ENCODE assay signal across 12 mouse cellular contexts in the genomic region with DNA sequence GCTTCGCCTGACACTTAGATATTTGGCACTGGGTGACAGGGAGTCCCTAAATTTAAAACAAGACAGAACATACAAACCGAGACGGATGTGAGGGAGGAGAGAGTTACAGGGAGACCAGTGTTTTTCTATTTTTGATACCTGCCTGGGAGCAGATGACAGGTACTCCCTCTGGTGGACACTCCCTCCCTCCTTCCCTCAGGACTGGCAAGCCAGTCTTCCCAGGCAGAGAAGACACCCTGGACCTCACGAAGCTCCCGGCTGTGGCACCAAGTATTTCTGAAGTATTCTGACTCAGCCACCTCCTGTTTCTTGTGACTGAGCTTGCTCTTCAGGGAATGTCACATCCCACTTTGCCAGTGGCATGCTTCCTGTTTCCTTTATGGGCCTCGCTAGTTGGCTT. TPM values are rescaled to one million over a fixed set of nuclear protein-coding genes. Genes with fewer than 3 reads are reported as not detected.
DNase-seq lines count a peak whose midpoint lies in the region; ATAC-seq and TF ChIP-seq lines count a peak whose summit lies in the region.
"Had no signal": no experiment of that assay in that cellular context is flagged by ENCODE, and none has a peak within 500 bp of the region (broad histone marks: within the 10 kb centered on the region; RNA-seq: fewer than 3 reads in every experiment).

No protein-coding gene starts in this region.

- peak; percentile 58 for TF ChIP-seq CTCF in lung, postnatal 0 days (IDR thresholded peaks at IDR 0.05)

- ATAC-seq in heart, embryonic 12.5 days (ENCODE audit: insufficient number of reproducible peaks, low FRiP score) = no peak
- peak; percentile 49 for ATAC-seq in lung, postnatal 0 days
- ATAC-seq in intestine, embryonic 15.5 days = no peak

- no peak for DNase-seq in heart, adult 8-10 months (ENCODE audit: low spot score)
- DNase-seq in lung, postnatal 0 days (ENCODE audit: low spot score) = peak; percentile 37
- DNase-seq in lung, postnatal 4 days = no peak
- DNase-seq in cerebellum, adult 11-12 months = peak; percentile 57
- peak; percentile 30 for DNase-seq in lung, postnatal 36 days
- no peak for DNase-seq in c-Kit-positive CD71-positive TER-119-positive erythroid progenitor cells, embryonic 14.5 days (ENCODE audit: low spot score)
- DNase-seq: thymus, postnatal 14 days had no signal

- H3K9me3 ChIP-seq in heart, embryonic 12.5 days (replicated peaks) = no peaks in the 10 kb centered on the region
- H3K9me3 ChIP-seq in lung, postnatal 0 days (ENCODE audit: low read length) = no peaks in the 10 kb centered on the region
- H3K9me3 ChIP-seq in intestine, embryonic 15.5 days = no peaks in the 10 kb centered on the region
- H3K9me3 ChIP-seq: G1E; liver, embryonic 15.5 days; neural tube, embryonic 13.5 days had no signal

- peaks cover 56% of the 10 kb centered on the region for H3K4me1 ChIP-seq in heart, embryonic 12.5 days (replicated peaks)
- H3K4me1 ChIP-seq in lung, postnatal 0 days (ENCODE audit: insufficient read depth, low read depth, low read length) = peaks cover 2% of the 10 kb centered on the region; the same call in 1 of the 2 replicates
- 0 out of 2 replicates have a peak, but pooled peaks cover 5% of the 10 kb centered on the region for H3K4me1 ChIP-seq in intestine, embryonic 15.5 days (replicated peaks)

- peaks cover 45% of the 10 kb centered on the region for H3K36me3 ChIP-seq in heart, embryonic 12.5 days
- peaks cover 3% of the 10 kb centered on the region; the same call in 1 of the 2 replicates for H3K36me3 ChIP-seq in lung, postnatal 0 days (ENCODE audit: insufficient read depth, low read length)
- H3K36me3 ChIP-seq in intestine, embryonic 15.5 days = 0 out of 2 replicates have a peak, but pooled peaks cover 3% of the 10 kb centered on the region

- no peaks in the 10 kb centered on the region for H3K27me3 ChIP-seq in heart, embryonic 12.5 days (replicated peaks)
- H3K27me3 ChIP-seq in lung, postnatal 0 days (replicated peaks; ENCODE audit: insufficient read depth, low read length) = no peaks in the 10 kb centered on the region
- no peaks in the 10 kb centered on the region for H3K27me3 ChIP-seq in intestine, embryonic 15.5 days (replicated peaks)
- H3K27me3 ChIP-seq: liver, embryonic 15.5 days; neural tube, embryonic 13.5 days had no signal

- 40% methylated on average over 6 of the region's 6 CpGs for WGBS in heart, embryonic 12.5 days
- 46% methylated on average over 6 of the region's 6 CpGs for WGBS in lung, postnatal 0 days
- 68% methylated on average over 6 of the region's 6 CpGs for WGBS in intestine, embryonic 15.5 days

- no peak overlapping the region for H3K9ac ChIP-seq in heart, embryonic 12.5 days
- no peak overlapping the region for H3K9ac ChIP-seq in lung, postnatal 0 days (replicated peaks; ENCODE audit: low read depth)
- no peak overlapping the region for H3K9ac ChIP-seq in intestine, embryonic 15.5 days
- H3K9ac ChIP-seq: liver, embryonic 15.5 days; neural tube, embryonic 13.5 days had no signal

- H3K4me3 ChIP-seq in heart, embryonic 12.5 days = no peak overlapping the region
- H3K4me3 ChIP-seq in lung, postnatal 0 days (ENCODE audit: low read depth, low read length) = no peak overlapping the region
- H3K4me3 ChIP-seq in intestine, embryonic 15.5 days (replicated peaks) = no peak overlapping the region
- H3K4me3 ChIP-seq: liver, embryonic 15.5 days; neural tube, embryonic 13.5 days had no signal

- no peak for TF ChIP-seq EP300 in lung, postnatal 0 days (IDR thresholded peaks at IDR 0.05)

- no peak overlapping the region; the same call in 1 of the 2 replicates for H3K27ac ChIP-seq in heart, embryonic 12.5 days (ENCODE audit: poor library complexity, severe bottlenecking)
- no peak overlapping the region for H3K27ac ChIP-seq in lung, postnatal 0 days (ENCODE audit: low read length)
- no peak overlapping the region for H3K27ac ChIP-seq in intestine, embryonic 15.5 days
- H3K27ac ChIP-seq: liver, embryonic 15.5 days; neural tube, embryonic 13.5 days had no signal

- H3K4me2 ChIP-seq in heart, embryonic 12.5 days = 0 out of 2 replicates have a peak overlapping the region, but pooled peaks have one; percentile 9
- no peak overlapping the region for H3K4me2 ChIP-seq in lung, postnatal 0 days (replicated peaks; ENCODE audit: low read depth, low read length)
- H3K4me2 ChIP-seq in intestine, embryonic 15.5 days (replicated peaks) = no peak overlapping the region
- H3K4me2 ChIP-seq: liver, embryonic 15.5 days; neural tube, embryonic 13.5 days had no signal

RNA-seq across cellular contexts. Expression of a gene that starts 38.6 kb away (rescaled TPM):
- 0.45 and 0.90 TPM in 2 replicates for polyA plus RNA-seq in heart, embryonic 12.5 days (2016; fragmentation: Nextera tagmentation; extraction: Ambion mirVana)
- 1 to 10 TPM; 1.9 to 4.2 (median 3.0) TPM for total RNA-seq in heart, adult 8-10 months (2022)
- 1.6 and 1.8 TPM in 2 replicates for polyA plus RNA-seq in lung, postnatal 0 days (2015; fragmentation: Nextera tagmentation; extraction: Ambion mirVana)
- polyA plus RNA-seq in intestine, embryonic 15.5 days (2015; fragmentation: Nextera tagmentation; extraction: Ambion mirVana) = 0.98 and 1.3 TPM in 2 replicates
- polyA plus RNA-seq: G1E had no signal

Comparison
In these comparisons a context has a peak if more than half of its experiments do, and no peak if none do; other contexts are left out.
1. DNase-seq: peak in lung, postnatal 0 days (single experiment), cerebellum, adult 11-12 months (single experiment) and lung, postnatal 36 days (single experiment); none in heart, adult 8-10 months (single experiment), lung, postnatal 4 days (0 of 2) and c-Kit-positive CD71-positive TER-119-positive erythroid progenitor cells, embryonic 14.5 days (single experiment).